Mouse (Mus musculus): ENCODE data around the gene Stt3b. TPM values are rescaled to one million over a fixed set of nuclear protein-coding genes. Genes with fewer than 3 reads are reported as not detected.

Gene Stt3b
- 101 TPM for total RNA-seq (2023)

DNA sequence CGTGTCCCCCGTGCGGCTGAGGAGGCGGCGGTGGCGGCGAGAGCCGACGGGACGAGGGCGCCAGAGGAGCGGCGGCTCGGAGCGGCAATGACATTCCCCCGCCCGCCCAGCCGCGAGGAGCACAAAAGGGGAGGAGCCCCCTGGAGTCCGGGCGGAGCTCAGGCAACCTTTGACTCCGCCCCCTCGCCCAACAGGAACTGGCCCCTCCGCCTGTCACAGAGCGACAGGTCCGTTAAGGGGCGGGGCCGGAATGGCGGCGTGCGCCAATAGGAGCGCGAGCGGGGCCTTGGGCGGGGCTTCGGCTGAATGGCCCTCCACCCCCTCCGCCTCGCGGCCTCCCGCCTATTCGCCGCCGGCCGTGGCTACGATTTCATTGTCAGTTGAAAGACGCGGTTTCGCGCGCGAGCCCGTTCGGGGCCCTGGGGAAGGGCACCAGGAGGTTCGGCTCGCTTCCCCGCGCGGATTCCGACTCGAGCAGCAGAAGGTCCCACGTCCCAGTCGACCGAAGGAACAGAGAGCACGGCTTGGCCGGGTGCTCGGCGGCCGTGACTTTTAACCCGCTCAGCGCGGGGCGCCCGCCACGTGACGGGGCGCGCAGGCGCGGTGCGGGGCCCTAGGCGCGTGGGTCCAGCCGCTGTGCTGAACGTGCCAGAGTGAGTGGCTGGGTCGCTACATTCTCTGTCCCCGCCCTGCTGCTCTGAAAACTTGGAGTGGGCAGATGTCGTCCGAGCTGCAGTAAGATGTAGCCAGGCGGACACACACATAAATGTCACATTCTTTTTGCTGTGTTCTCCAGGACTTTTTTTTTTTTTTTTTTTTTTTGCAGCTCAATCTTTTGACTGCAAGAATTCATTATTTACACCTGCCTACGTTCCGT is at the start of gene Stt3b:
Stt3b (minus strand) TSS at position 76 of the 877 bp plus-strand sequence.

Data from CD4-positive naive resting alpha-beta T cell, adult 57 days (primary cell).